Mouse (Mus musculus) liver, embryonic 14.5 days (tissue): ENCODE results near the gene Calm3.

Experiments used
- CTCF ChIP-seq: IDR thresholded peaks from 2 replicates; pipeline ENCODE4 v1.5.1; 2016; ENCODE audit warnings: antibody characterized with exemption, low read depth, control low read depth
- EP300 ChIP-seq: IDR thresholded peaks from 2 replicates; pipeline ENCODE4 v1.6.1; 2016; ENCODE audit warnings: antibody characterized with exemption, low read depth

DNA sequence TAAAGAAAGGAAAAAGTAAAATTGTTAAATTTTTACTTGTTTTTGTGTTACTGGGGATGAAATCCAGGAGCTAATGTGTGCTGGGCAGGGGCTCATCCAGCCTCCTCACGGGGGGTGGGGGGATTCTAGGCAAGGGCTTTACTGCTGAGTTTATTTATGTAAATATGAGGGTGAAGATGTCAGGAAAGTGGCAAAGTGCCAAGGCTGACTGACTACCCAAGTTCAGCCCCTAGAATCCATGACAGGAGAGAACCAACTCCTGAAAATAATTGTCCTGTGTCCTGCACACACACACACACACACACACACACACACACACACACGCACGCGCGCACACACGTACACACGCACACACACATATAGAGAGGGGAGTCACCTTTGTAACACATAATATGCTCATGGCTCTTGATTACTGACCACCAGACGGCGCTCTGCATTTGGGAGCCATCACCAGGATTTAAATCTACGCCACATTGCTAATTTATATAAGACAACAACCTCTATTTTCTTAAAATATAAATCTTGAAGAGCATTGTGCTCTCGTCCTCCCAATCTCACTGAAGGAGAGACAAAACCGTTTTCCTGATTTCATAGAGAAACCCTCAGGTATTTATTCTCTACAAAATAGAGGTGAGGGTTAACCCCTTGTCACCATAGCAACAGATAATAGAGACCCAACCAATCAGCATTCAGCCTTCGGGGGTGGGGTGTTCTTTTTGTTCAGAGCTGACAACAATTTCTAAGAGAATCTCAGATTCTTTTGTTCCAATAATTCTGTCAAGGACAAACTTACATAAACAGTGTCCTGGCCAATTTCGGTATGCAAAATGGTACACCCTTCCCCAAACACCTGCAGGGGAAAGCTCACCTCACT lies 9.0 kb upstream of the Calm3 start:
- TF ChIP-seq CTCF, result peak; percentile 77
- TF ChIP-seq EP300, result no peak
